Mouse (Mus musculus) embryonic facial prominence, embryonic 14.5 days (tissue): ENCODE data around the gene Adgra1. TPM values are rescaled to one million over a fixed set of nuclear protein-coding genes. Genes with fewer than 3 reads are reported as not detected.

Experiments
- ATAC-seq: fragments of 200-750 bp; cut with Nextera tagmentation; 2 replicates; pipeline ENCODE4 v1.8.0; 2017; ENCODE audit warnings: low read depth, moderate number of reproducible peaks, moderate TSS enrichment
- DNase-seq: peaks from one replicate; pipeline ENCODE4 v3.0.0-alpha.2; 2015; ENCODE audit warnings: low spot score
- H3K27ac ChIP-seq: fragments of 300-500 bp; sonication (generic); replicated peaks from 2 replicates; pipeline ENCODE4 v1.5.1; 2014; ENCODE audit warnings: low read depth, mild to moderate bottlenecking, low read length, moderate library complexity
- H3K27me3 ChIP-seq: fragments of 300-500 bp; sonication (generic); replicated peaks from 2 replicates; pipeline ENCODE4 v1.6.1; 2014; ENCODE audit warnings: low read length; ENCODE audit not compliant: control insufficient read depth, insufficient read depth
- H3K36me3 ChIP-seq: fragments of 300-500 bp; sonication (generic); 2 replicates; pipeline ENCODE4 v1.6.1; 2014; ENCODE audit warnings: low read length, mixed read lengths; ENCODE audit not compliant: control insufficient read depth, insufficient read depth
- H3K4me1 ChIP-seq: fragments of 300-500 bp; sonication (generic); 2 replicates; pipeline ENCODE4 v1.6.1; 2014; ENCODE audit warnings: antibody characterized with exemption, low read length; ENCODE audit not compliant: control insufficient read depth, insufficient read depth
- H3K4me2 ChIP-seq: fragments of 300-500 bp; sonication (generic); 2 replicates; pipeline ENCODE4 v1.6.1; 2014; ENCODE audit warnings: low read depth, mild to moderate bottlenecking, low read length, moderate library complexity, mixed read lengths
- H3K4me3 ChIP-seq: fragments of 300-500 bp; sonication (generic); 2 replicates; pipeline ENCODE4 v1.5.1; 2014; ENCODE audit warnings: low read depth, mild to moderate bottlenecking, low read length
- H3K9ac ChIP-seq: fragments of 300-500 bp; sonication (generic); 2 replicates; pipeline ENCODE4 v1.6.1; 2014; ENCODE audit warnings: low read depth, mild to moderate bottlenecking, low read length, moderate library complexity, mixed read lengths
- H3K9me3 ChIP-seq: fragments of 300-500 bp; sonication (generic); 2 replicates; pipeline ENCODE4 v1.6.1; 2016; ENCODE audit warnings: low read length; ENCODE audit not compliant: control insufficient read depth
- WGBS: fragments of 180-500 bp; shearing (Covaris S2); extraction: QIAGEN DNeasy Blood & Tissue Kit; methylation state at CpG from one replicate; pipeline ENCODE4 v1.1.7; 2014; 5-methylcytosine and 5-hydroxymethylcytosine counted together
- polyA plus RNA-seq: library from polyadenylated mRNA; unstranded; fragments of >200 nt; fragmentation: Nextera tagmentation; extraction: Ambion mirVana; gene quantifications from 2 replicates; pipeline ENCODE4 v1.2.1, GENCODE M21; 2014

The Adgra1 gene
- polyA plus RNA-seq, 1 experiment from 2014 or later, result 0.81 TPM

DNA sequence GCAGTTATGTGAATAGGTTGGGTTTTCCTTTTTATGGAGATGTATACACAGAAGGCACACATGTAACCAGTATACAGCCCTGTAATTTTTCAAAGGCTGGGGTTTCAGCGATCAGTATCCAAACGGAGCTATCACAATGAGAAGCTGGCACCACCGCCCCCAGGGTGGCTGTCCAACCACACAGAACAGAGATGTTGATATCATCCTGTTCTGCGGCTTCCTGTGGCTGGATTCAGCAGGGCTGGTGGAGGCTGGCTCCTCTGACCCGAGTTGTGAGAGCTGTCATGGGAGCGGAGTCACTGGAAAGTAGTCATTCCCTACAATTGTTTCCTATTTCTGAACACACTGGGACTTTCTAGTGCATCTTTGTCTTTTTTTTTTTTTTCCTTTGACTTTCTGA, 71.3 kb downstream of the Adgra1 start:
- Histone ChIP-seq H3K4me3 (no peak overlapping the region), H3K4me2 (no peak overlapping the region), H3K9ac (no peak overlapping the region), H3K27me3 (peaks cover 7% of the 10 kb centered on the region; the same call in 1 of the 2 replicates), H3K9me3 (no peaks in the 10 kb centered on the region), H3K36me3 (no peaks in the 10 kb centered on the region), H3K4me1 (no peaks in the 10 kb centered on the region), H3K27ac (no peak overlapping the region)
- DNase-seq (no peak), ATAC-seq (no peak)
- WGBS, result 25% methylated on average over 6 of the region's 6 CpGs

DNA sequence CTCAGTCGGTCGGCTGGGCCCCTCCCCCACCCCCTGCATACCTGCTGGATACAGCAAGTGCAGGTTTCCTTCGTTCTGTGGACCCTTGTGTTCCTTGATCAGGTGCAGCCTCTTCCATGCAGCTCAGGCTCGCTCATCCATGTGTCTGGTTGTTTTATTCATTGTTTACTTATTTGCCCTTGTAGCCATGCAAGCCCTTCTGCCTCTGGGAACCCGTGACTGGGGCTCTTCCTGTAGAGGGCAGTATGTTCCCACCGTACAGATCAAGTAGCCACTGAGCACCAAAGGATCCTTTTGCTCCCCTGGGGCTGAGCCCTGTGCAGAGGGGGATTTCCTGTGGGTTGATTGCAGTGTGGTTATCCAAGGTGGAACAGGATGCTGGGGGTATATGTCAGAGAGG, 71.7 kb downstream of the Adgra1 start:
- Histone ChIP-seq H3K9ac (no peak overlapping the region), H3K36me3 (no peaks in the 10 kb centered on the region), H3K27ac (no peak overlapping the region), H3K27me3 (peaks cover 7% of the 10 kb centered on the region; the same call in 1 of the 2 replicates), H3K4me1 (no peaks in the 10 kb centered on the region), H3K4me2 (no peak overlapping the region), H3K4me3 (no peak overlapping the region), H3K9me3 (no peaks in the 10 kb centered on the region)
- 2% methylated on average over 6 of the region's 6 CpGs for WGBS
- ATAC-seq (peak; percentile 60), DNase-seq (peak; percentile 64)

DNA sequence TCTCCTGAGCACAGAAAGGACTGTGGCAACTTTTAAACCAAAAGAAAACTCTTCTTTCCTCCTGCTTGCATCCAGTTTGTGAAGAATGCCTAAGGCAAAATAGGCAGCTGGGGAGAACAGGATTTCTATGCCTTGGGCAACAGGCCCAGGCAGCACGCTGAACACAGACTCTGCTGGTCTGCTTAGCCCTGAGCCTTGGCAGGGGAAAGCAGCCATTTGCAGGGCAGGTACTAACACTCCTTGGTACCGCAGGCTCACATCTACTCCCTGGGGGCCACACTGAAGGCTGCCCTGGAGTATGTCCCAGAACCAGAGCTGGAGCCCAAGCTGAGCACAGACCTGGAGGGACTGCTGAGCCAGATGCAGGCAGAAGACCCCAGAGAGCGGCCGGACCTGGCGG, 74.2 kb downstream of the Adgra1 start:
- Histone ChIP-seq H3K27me3 (peaks cover 12% of the 10 kb centered on the region), H3K9ac (no peak overlapping the region), H3K4me3 (no peak overlapping the region), H3K4me1 (no peaks in the 10 kb centered on the region), H3K9me3 (no peaks in the 10 kb centered on the region), H3K36me3 (no peaks in the 10 kb centered on the region), H3K27ac (peak overlapping the region; percentile 39; the same call in 1 of the 2 replicates), H3K4me2 (no peak overlapping the region)
- DNase-seq, result peak; percentile 50
- ATAC-seq, result peak; percentile 74
- WGBS, result 38% methylated on average over 5 of the region's 5 CpGs

DNA sequence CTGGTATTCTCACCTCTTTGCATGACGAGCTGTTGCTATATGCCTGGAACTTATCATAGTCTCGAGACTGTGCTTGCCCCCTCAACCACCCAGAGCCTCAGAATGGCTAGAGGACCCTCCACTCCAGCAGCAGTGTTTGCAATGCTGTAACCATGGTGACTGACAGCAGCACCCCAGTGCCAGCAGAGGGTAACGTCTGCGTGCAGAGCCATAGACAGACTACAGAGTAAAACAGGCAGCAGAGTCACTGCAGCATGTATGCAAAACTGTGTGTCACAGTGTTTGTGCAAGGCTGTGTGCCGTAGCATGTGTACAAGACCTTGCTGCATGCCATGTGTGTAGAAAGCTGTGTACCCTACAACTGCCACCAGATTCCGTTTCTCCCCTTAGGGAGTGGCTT, 75.5 kb downstream of the Adgra1 start:
- Histone ChIP-seq H3K9ac (no peak overlapping the region), H3K27me3 (peaks cover 24% of the 10 kb centered on the region), H3K4me2 (no peak overlapping the region), H3K4me3 (no peak overlapping the region), H3K4me1 (no peaks in the 10 kb centered on the region), H3K36me3 (no peaks in the 10 kb centered on the region), H3K9me3 (no peaks in the 10 kb centered on the region), H3K27ac (no peak overlapping the region)
- 37% methylated on average over 6 of the region's 6 CpGs for WGBS
- no peak for ATAC-seq
- no peak for DNase-seq

DNA sequence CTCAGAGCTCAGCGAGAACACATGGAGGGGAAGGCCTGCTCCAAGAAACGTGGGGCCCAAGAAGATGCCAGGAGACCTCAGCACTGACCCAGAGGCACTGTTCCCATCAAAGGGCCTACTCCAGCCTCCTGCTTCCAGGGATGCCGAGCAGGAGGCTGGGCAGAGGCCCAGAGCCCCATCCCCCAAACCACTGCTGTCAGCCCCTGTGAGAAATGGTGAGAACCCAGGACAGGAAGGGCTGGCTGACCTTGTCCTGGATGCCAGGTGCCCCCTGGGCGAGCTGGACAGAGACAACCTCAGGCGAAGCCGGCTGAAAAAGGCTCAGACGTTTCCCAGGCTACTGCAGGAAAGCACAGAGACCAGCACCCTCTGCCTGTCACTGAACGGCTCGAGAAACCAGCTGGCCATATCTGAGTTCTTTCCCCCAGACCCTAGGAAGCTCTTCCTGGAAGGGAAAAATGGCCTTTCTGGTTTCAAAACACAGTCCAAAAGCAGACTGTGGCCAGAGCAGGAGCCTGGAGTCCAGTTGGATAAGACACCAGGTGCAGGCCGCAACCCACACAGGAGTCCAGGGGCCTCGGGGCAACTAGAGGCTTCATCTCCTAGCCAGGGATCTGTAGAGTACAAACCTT, 76.3 kb downstream of the Adgra1 start:
- DNase-seq (no peak), ATAC-seq (no peak)
- no peak overlapping the region for H3K27ac ChIP-seq
- H3K4me2 ChIP-seq, result no peak overlapping the region
- H3K9ac ChIP-seq, result no peak overlapping the region
- peaks cover 27% of the 10 kb centered on the region for H3K27me3 ChIP-seq
- H3K36me3 ChIP-seq, result no peaks in the 10 kb centered on the region
- 39% methylated on average over 11 of the region's 11 CpGs for WGBS
- no peaks in the 10 kb centered on the region for H3K9me3 ChIP-seq
- no peak overlapping the region for H3K4me3 ChIP-seq
- H3K4me1 ChIP-seq, result no peaks in the 10 kb centered on the region

DNA sequence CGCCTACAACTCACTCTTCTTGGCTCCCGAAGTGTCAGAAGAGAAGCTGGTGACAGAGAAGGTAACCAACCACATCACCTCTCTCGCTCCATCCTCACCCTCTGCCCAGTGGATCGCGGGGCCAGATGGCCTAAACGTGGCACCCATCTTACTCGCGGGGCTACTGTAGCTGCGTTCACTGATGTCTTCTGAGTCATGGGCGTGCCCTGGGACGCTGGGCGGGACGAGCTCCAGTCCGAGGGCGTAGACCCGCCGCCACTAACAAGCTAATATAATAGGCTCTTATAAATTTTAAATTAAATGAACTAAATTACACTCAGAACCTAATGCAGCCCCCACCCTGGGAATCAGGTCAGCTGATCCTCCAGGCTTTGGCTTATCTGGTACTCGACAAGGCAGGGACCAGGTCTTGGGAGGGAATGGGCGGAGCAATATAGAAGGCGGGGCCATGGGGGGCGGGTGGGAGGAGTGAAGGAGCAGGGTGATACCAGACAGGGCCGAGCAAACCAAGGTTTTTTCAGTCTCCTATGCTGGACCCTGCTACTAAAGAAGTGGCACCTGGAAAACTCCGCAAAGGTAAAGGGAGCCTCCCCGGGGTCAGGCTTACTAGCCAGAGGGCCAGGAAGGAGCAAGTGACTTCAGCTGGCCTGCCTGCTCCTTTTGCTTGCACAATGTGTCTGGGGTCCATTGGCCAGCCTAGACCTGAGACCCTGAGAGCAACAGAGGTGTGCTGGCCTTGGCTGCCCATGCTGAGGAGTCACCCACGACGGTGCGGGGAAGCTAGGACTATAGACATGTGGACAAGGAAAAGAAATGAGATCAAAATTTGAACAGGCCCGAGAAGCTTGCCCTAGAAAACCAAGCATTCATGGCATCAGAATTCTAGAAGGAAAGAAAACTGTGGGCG, 80.4 kb downstream of the Adgra1 start:
- Histone ChIP-seq H3K27me3 (peaks cover 31% of the 10 kb centered on the region), H3K4me2 (peak overlapping the region; percentile 40), H3K36me3 (no peaks in the 10 kb centered on the region), H3K9ac (no peak overlapping the region), H3K27ac (no peak overlapping the region), H3K9me3 (no peaks in the 10 kb centered on the region), H3K4me1 (peaks cover 6% of the 10 kb centered on the region; the same call in 1 of the 2 replicates), H3K4me3 (peak overlapping the region; percentile 28)
- no peak for DNase-seq
- WGBS, result 12% methylated on average over 29 of the region's 29 CpGs
- ATAC-seq, result peak; percentile 53

DNA sequence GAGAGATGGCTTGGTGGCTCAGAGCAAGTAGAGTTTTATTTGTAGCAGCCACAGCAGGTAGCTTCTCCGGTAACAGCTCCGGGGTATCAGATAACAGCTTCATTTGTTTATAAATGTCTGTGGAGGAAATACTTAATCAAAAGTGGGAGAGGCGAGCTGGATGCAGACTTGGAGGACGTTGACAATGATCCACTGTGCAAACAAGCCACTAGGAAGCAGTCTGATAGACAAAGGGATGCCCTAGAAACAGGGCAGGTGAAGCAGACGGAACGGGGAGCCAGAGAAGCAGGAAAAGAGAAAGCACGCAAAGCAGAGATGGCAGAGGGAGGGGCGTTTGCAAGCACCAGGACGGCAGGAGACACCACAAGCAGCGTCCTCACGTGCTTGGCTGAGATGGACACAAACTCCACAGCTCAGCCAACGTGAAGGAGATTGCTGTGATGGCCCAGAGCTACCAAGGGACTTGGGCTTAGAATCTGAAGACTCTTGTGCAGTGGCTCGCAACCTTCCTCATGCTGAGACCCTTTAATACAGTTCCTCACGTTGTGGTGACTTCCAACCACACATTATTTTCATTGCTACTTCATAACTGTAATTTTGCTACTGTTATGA, 81.8 kb downstream of the Adgra1 start:
- H3K9ac ChIP-seq, result peak overlapping the region; percentile 25; the same call in 1 of the 2 replicates
- H3K36me3 ChIP-seq, result no peaks in the 10 kb centered on the region
- peaks cover 6% of the 10 kb centered on the region; the same call in 1 of the 2 replicates for H3K4me1 ChIP-seq
- H3K27ac ChIP-seq, result no peak overlapping the region
- H3K4me3 ChIP-seq, result peak overlapping the region; percentile 10; the same call in 1 of the 2 replicates
- ATAC-seq (peak; percentile 48; the same call in 1 of the 2 replicates), DNase-seq (peak; percentile 32)
- peaks cover 31% of the 10 kb centered on the region for H3K27me3 ChIP-seq
- H3K4me2 ChIP-seq, result peak overlapping the region; percentile 39
- no peaks in the 10 kb centered on the region for H3K9me3 ChIP-seq
- 5% methylated on average over 14 of the region's 14 CpGs for WGBS

DNA sequence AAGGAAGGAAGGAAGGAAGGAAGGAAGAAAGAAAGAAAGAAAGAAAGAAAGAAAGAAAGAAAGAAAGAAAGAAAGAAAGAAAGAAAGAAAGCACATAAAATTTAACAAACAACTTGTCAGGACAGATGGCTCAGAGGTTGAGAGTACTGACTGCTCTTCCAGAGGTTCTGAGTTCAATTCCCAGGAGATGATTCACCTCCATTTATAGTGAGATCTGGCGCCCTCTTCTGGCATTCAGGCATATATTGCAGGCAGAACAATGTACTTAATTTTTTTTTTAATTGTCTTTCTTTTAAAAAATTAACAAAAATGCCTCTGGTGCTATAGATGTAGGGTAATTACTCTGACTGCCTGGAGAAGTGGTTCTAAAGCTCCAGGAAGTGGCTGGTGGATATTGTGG, 82.4 kb downstream of the Adgra1 start:
- Histone ChIP-seq H3K4me3 (no peak overlapping the region), H3K27ac (no peak overlapping the region), H3K4me2 (no peak overlapping the region), H3K9me3 (no peaks in the 10 kb centered on the region), H3K27me3 (peaks cover 31% of the 10 kb centered on the region), H3K36me3 (no peaks in the 10 kb centered on the region), H3K9ac (no peak overlapping the region), H3K4me1 (peaks cover 6% of the 10 kb centered on the region; the same call in 1 of the 2 replicates)
- WGBS, result 0% methylated on average over 1 of the region's 1 CpGs
- DNase-seq (peak; percentile 64), ATAC-seq (no peak)
